Mouse (Mus musculus): ENCODE results near the gene Tmem52. TPM values are rescaled to one million over a fixed set of nuclear protein-coding genes. Genes with fewer than 3 reads are reported as not detected.
"Not testable (repeated sequence)": the region's sequence is repeated elsewhere in the genome, so short reads cannot be mapped to it uniquely, and the experiment has no call there.

Gene Tmem52
- polyA plus RNA-seq, 1 experiment from 2014 or later = 0.31 TPM

DNA sequence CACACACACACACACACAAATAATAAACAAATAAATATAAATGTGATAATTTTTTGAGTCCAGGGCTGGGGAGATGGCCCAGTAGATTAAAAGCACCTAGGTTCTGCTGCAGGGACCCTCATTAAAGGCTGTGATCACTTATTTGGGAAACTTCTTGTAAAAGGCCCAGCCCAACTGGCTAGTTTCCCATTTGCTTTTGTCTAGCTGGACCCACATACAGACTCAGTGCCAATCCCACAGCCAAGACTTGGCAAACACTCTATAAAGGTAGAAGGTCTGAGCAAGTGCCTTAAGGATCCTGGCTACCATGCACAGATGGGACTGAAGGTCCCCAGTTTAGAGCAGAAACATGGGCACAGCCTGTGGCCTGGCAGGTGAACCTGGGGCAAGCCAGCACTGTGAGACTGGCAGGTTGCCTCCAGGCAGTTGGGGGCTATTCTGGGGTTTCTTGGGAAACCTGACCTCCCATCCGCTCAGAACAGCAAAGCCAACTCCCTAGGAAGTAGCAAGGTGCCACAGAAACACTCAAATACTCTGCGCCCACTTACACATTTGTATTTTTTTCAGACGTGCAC, 3.9 kb downstream of the Tmem52 start:
- Histone ChIP-seq H3K4me1 (peaks cover 10% of the 10 kb centered on the region; the same call in 1 of the 2 replicates), H3K9me3 (no peaks in the 10 kb centered on the region), H3K27ac (no peak overlapping the region), H3K36me3 (no peaks in the 10 kb centered on the region), H3K9ac (no peak overlapping the region), H3K4me3 (no peak overlapping the region), H3K27me3 (peaks cover 31% of the 10 kb centered on the region), H3K4me2 (no peak overlapping the region)
- WGBS = 59% methylated on average over 3 of the region's 3 CpGs
- ATAC-seq (ENCODE audit: insufficient number of reproducible peaks, insufficient read depth, low FRiP score, low TSS enrichment, low read depth) = no peak

GRCm38 (mm10) chr4:155473319-155473718, 4.4 kb downstream of the Tmem52 start:
- Histone ChIP-seq H3K27ac (no peak overlapping the region), H3K9me3 (no peaks in the 10 kb centered on the region), H3K4me1 (peaks cover 10% of the 10 kb centered on the region; the same call in 1 of the 2 replicates), H3K9ac (no peak overlapping the region), H3K4me3 (no peak overlapping the region), H3K4me2 (no peak overlapping the region), H3K27me3 (peaks cover 26% of the 10 kb centered on the region), H3K36me3 (no peaks in the 10 kb centered on the region)
- 61% methylated on average over 5 of the region's 5 CpGs for WGBS
- no peak for ATAC-seq (ENCODE audit: insufficient number of reproducible peaks, insufficient read depth, low FRiP score, low TSS enrichment, low read depth)

DNA sequence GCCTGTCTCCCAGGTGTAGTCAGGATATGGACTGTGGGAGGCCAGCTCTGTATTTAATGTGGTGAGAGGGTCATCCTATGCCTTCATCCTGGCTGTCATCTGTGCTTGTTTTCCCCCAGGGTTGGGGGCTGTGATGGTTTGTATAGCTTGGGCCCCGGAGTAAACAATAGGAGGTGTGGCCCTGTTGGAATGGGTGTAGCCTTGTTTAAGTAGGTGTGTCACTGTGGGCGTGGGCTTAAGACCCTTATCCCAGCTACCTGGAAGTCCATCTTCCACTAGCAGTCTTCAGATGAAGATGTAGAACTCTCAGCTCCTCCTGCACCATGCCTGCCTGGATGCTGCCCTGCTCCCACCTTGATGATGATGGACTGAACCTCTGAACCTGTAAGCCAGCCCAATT, 4.9 kb downstream of the Tmem52 start:
- H3K9ac ChIP-seq; ATAC-seq (ENCODE audit: insufficient number of reproducible peaks, insufficient read depth, low FRiP score, low TSS enrichment, low read depth); H3K4me3 ChIP-seq; H3K36me3 ChIP-seq; H3K27ac ChIP-seq; H3K4me1 ChIP-seq; H3K9me3 ChIP-seq; H3K4me2 ChIP-seq: not testable (repeated sequence)
- 61% methylated on average over 2 of the region's 2 CpGs for WGBS
- H3K27me3 ChIP-seq = peaks cover 22% of the 10 kb centered on the region

- ATAC-seq (ENCODE audit: insufficient number of reproducible peaks, insufficient read depth, low FRiP score, low TSS enrichment, low read depth) = no peak
- peak overlapping the region; percentile 14; the same call in 1 of the 2 replicates for H3K4me3 ChIP-seq
Observed at GRCm38 (mm10) chr4:155481381-155482124, 12.6 kb downstream of the Tmem52 start.

DNA sequence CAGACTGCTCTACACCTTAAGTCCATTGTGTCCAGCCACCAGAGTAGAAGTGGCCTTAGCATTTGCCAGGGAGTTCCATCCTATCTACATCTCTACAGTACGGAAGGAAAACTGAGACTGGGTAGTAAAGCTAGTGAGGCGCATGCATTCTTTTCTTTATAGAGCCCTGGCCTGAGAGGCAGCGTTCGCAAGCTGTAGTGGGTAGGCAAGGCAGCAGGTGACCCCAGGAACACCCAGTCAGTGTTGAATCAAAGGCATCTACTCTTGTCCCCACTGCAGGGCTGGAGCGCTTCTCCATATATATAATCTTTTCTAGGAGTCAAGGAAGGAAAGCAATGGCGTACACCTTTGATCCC, 13.2 kb downstream of the Tmem52 start:
- 86% methylated on average over 6 of the region's 6 CpGs for WGBS
- ATAC-seq (ENCODE audit: insufficient number of reproducible peaks, insufficient read depth, low FRiP score, low TSS enrichment, low read depth) = no peak
- Histone ChIP-seq H3K36me3 (no peaks in the 10 kb centered on the region), H3K9me3 (no peaks in the 10 kb centered on the region), H3K4me1 (peaks cover 6% of the 10 kb centered on the region; the same call in 1 of the 2 replicates), H3K9ac (no peak overlapping the region), H3K27ac (no peak overlapping the region), H3K4me2 (no peak overlapping the region), H3K4me3 (no peak overlapping the region), H3K27me3 (no peaks in the 10 kb centered on the region; the same call in 1 of the 2 replicates)

More at GRCm38 (mm10) chr4:155481381-155482124, 12.6 kb downstream of the Tmem52 start:
- WGBS = 25% methylated on average over 28 of the region's 28 CpGs
- peaks cover 6% of the 10 kb centered on the region; the same call in 1 of the 2 replicates for H3K4me1 ChIP-seq
- no peak overlapping the region for H3K9ac ChIP-seq
- H3K4me2 ChIP-seq = peak overlapping the region; percentile 45
- no peaks in the 10 kb centered on the region for H3K36me3 ChIP-seq
- no peaks in the 10 kb centered on the region for H3K9me3 ChIP-seq
- H3K27ac ChIP-seq = no peak overlapping the region
- no peaks in the 10 kb centered on the region; the same call in 1 of the 2 replicates for H3K27me3 ChIP-seq

DNA sequence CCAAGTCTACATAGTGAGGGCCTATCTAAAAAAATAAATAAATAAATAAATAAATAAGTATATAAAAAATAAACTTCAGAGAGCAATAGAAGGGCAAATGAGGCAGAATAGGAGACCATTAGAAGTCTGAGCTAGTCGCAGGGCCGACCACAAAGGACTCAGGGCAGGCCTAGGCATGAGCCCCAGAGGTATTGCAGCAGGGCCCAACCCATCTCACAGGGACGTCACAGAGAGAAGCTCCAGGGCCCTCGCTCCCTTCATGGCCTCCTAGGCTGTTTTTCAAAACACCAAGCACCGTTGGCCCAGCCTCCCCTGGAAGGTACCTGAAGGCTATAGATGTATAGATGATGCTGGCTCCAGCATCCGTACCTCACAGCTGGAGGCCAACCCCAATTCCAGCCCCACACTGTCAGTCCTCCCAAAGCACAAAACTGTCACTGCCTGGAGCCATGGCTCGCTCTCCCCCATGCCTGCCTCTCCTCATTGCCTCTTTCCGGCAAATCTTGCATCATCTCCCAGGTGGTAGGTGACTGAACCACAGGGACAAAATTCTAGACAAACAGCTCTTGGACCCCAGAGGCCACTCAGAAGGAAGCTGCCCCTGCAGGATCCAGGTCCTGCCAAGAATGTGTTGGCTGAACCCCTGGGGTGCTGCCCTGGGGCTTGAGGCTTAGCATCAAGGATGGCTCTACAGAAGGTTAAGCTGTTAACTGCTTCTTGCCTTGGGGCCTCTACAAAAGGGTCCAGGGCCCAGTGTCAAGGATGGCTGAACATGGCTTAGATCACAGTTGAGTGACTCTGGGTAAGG, 14.0 kb downstream of the Tmem52 start:
- ATAC-seq (ENCODE audit: insufficient number of reproducible peaks, insufficient read depth, low FRiP score, low TSS enrichment, low read depth) = no peak
- Histone ChIP-seq H3K9ac (no peak overlapping the region), H3K27me3 (no peaks in the 10 kb centered on the region), H3K4me3 (no peak overlapping the region), H3K27ac (no peak overlapping the region), H3K4me1 (peaks cover 10% of the 10 kb centered on the region), H3K36me3 (no peaks in the 10 kb centered on the region), H3K9me3 (no peaks in the 10 kb centered on the region), H3K4me2 (no peak overlapping the region)
- WGBS = 50% methylated on average over 8 of the region's 8 CpGs

DNA sequence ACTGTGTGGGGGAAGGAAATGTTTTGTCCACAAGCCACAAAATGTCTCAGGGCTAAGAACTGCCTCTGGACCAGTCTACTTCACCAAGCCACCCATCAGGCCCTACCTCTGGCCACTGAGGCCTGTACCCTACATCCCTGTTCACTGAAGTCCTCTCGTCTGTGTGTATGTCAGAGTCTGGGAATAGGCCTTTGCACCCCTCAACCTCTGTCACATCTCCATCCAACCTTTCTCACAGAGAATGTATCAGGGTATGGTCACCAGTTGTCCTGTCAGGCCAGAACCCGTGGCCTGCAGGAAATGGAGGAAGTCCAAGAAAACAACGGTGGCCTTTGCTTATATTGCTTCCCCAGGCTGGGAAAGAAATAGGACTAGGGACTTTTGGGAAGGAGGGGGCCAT, 16.6 kb downstream of the Tmem52 start:
- WGBS = 68% methylated on average over 3 of the region's 3 CpGs
- Histone ChIP-seq H3K27me3 (no peaks in the 10 kb centered on the region), H3K27ac (no peak overlapping the region), H3K9ac (no peak overlapping the region), H3K9me3 (no peaks in the 10 kb centered on the region), H3K36me3 (no peaks in the 10 kb centered on the region), H3K4me1 (peaks cover 27% of the 10 kb centered on the region), H3K4me2 (no peak overlapping the region), H3K4me3 (no peak overlapping the region)
- ATAC-seq (ENCODE audit: insufficient number of reproducible peaks, insufficient read depth, low FRiP score, low TSS enrichment, low read depth) = no peak

DNA sequence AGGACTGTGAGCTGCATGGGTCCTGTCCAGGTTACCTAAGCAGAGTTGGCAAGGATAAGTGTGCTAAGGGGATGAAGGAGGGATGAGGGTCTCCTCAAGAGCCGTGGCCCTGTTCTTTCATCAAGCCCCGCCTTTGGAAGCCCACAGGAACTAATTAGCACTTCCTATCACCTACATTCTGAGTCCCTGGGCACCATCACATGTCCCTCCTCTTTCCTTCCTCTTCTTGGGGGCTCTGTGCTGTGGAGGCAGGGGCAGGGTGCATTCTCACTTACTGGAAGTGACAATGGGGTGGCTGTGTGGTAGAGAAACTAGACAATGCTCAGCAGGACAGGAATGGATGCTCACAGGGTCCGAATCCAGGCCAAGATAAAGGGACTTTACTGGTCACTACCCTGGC, 18.8 kb downstream of the Tmem52 start:
- Histone ChIP-seq H3K27ac (peak overlapping the region; percentile 73), H3K27me3 (no peaks in the 10 kb centered on the region), H3K4me1 (peaks cover 24% of the 10 kb centered on the region), H3K4me3 (no peak overlapping the region), H3K4me2 (no peak overlapping the region), H3K9ac (no peak overlapping the region), H3K36me3 (no peaks in the 10 kb centered on the region), H3K9me3 (no peaks in the 10 kb centered on the region)
- ATAC-seq (ENCODE audit: insufficient number of reproducible peaks, insufficient read depth, low FRiP score, low TSS enrichment, low read depth) = no peak
- WGBS = 41% methylated on average over 3 of the region's 3 CpGs

DNA sequence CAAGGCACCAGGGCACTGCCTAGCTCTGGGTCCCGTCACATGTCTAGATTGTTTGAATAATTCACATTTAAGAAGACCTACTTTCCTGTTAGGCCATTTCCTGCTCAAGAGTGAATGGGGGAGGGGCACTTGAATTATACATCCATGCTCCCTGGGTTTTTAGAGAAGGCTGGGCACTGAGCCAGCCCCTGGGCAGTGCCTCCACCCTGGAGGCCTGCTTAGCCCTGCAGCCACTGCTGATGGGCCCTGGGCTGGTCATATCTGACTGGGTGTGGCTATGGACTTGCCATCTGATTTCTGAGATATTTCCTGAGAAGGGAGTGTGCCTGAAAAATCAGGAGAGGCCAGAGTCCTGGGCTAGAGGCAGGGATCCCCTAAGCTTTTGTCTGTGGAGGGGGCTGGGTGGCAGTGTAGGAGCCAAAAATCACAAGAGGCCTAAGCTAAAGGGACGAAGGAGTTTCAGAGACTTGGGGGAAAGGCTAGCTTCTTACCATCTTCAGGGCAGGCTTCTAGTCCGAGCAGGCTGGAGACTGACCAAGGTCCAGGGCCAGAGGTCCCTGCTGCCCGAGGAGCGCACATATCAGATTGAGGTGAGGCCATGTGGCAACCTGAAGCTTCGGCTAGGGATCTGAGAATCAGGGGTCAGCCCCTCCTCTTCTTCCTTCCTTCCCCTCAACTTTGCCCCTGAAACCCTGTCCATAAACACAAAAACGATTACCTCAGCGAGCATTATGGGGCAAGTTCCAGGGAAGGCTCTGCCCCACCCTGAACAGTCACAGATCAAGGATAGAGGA, 19.5 kb downstream of the Tmem52 start:
- H3K9ac ChIP-seq = peak overlapping the region; percentile 51; the same call in 1 of the 2 replicates
- peak overlapping the region; percentile 14; the same call in 1 of the 2 replicates for H3K4me2 ChIP-seq
- no peak overlapping the region for H3K4me3 ChIP-seq
- no peaks in the 10 kb centered on the region for H3K36me3 ChIP-seq
- ATAC-seq (ENCODE audit: insufficient number of reproducible peaks, insufficient read depth, low FRiP score, low TSS enrichment, low read depth) = 0 out of 2 replicates have a peak, but pooled peaks have one; percentile 29
- 69% methylated on average over 8 of the region's 8 CpGs for WGBS
- H3K27me3 ChIP-seq = no peaks in the 10 kb centered on the region
- H3K27ac ChIP-seq = peak overlapping the region; percentile 73
- no peaks in the 10 kb centered on the region for H3K9me3 ChIP-seq
- H3K4me1 ChIP-seq = peaks cover 27% of the 10 kb centered on the region

- Histone ChIP-seq H3K4me1 (peaks cover 36% of the 10 kb centered on the region), H3K27ac (peak overlapping the region; percentile 73), H3K27me3 (no peaks in the 10 kb centered on the region), H3K9ac (no peak overlapping the region), H3K9me3 (no peaks in the 10 kb centered on the region), H3K4me2 (no peak overlapping the region), H3K4me3 (no peak overlapping the region), H3K36me3 (no peaks in the 10 kb centered on the region)
- 81% methylated on average over 9 of the region's 9 CpGs for WGBS
- no peak for ATAC-seq (ENCODE audit: insufficient number of reproducible peaks, insufficient read depth, low FRiP score, low TSS enrichment, low read depth)
Observed at GRCm38 (mm10) chr4:155489101-155489970, 20.4 kb downstream of the Tmem52 start.

Data from embryonic facial prominence, embryonic 13.5 days (tissue).